Mouse (Mus musculus): ENCODE results near the gene Itga6.

GRCm38 (mm10) chr2:71730623-71731612 lies 14.5 kb upstream of the Itga6 start:
- no peak for TF ChIP-seq EP300 (IDR thresholded peaks at IDR 0.05; ENCODE audit: insufficient read depth, low read depth, low read length)
- TF ChIP-seq CTCF (IDR thresholded peaks at IDR 0.05; ENCODE audit: low read depth, low read length) = no peak
